Mouse (Mus musculus): ENCODE data around the gene Pifo.

The Pifo gene

GRCm38 (mm10) chr3:106014546-106014945 is at the start of gene Pifo:
Pifo (minus strand) TSS chr3:106014646.
- in situ Hi-C loops (cut with MseI, MboI): loop anchor here in 1 of 2 experiments (25.0 kb wide), 1 partner anchor 448 kb away; no protein-coding TSS in a partner anchor

DNA sequence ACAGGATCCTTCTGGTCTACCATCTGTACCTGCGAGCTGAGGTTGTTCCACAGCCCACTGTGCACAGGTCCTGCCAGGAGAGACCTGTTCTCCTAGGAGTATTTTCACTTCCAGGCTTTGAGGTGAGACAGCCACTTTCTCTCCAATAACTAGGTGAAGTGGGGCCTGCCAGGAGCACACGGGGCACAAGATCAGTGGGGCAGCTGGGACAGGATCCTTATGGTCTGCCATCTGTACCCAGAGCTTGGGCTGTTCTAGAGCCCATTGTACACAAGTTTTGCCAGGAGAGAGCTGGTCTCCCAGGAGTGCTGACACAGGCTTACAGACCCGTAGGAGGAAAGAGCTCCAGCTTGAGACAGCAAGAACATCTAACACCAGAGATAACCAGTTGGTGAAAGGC is 43.5 kb upstream of the Pifo start:
- in situ Hi-C loops (cut with MseI, MboI): no loop called here

- in situ Hi-C loops (cut with MseI, MboI): no loop called here
Observed at GRCm38 (mm10) chr3:106051896-106052295, 37.5 kb upstream of the Pifo start.

DNA sequence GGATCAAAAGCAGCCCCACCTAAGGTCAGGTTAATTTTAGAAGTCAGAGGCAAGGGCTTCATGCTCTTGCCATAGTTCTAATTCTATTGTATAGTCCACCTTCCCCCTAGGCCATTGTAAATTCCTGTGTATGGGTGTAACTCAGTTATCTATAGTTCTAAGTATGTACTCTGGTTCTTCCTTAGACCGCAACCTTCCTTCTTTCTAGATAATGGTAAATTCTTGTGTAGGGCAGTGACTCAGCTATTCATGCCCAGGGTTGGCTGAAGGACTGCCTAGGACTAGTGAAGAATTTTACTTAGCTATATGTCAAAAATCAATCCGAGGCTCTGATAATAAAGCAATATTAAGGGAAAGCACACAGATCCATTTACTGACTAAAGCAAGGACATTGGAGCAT is 25.9 kb upstream of the Pifo start:
- in situ Hi-C loops (cut with MseI, MboI): no loop called here

DNA sequence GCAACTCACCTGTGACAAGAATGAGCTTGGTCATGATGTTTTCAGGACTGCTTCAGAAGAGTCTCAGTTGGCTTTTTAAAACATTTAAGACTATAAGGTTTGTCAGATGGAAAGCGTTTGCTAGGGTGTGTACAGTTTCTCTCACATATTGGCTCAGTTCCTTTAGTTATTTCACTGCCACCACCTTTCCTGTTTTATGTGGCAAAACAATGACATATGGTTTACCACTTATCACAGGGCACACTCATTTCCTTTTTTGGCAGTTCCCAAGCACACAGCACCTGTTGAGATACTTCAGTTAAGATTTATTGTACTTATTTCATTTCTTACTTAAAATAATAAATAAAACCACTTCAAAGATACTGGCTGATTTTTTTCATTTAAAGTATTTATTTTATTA is 18.3 kb upstream of the Pifo start, which contains the start of gene Chil5:
Gene Chil5, minus strand, starts transcription at position 34 of the 400 bp plus-strand sequence.
- in situ Hi-C loops (cut with MseI, MboI): no loop called here

DNA sequence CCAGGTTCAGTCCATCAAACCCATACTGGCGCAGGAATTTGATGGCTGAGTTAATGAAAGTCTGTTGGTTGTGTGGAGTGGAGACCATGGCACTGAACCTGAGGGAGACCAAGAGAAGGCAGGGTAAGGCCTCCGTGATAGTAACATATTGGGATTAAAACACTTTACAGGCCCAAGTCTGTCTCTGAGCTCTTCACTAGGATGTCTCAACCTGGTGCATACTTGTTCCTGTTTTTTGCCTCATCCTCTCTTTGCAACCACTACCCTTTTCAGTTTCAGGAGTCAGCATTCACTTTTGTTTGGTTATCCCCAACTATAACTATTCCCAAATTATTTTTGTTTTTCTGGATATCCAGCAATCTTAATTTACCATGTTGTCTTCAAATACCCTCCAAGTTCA is 9.7 kb upstream of the Pifo start:
- in situ Hi-C loops (cut with MseI, MboI): loop anchor here in 1 of 2 experiments (25.0 kb wide), 1 partner anchor 438 kb away; no protein-coding TSS in a partner anchor

GRCm38 (mm10) chr3:106021840-106022239 is 7.4 kb upstream of the Pifo start:
- in situ Hi-C loops (cut with MseI, MboI): loop anchor here in 1 of 2 experiments (25.0 kb wide), 1 partner anchor 440 kb away; no protein-coding TSS in a partner anchor

GRCm38 (mm10) chr3:106003360-106003759 is 11.1 kb downstream of the Pifo start:
- in situ Hi-C loops (cut with MseI, MboI): loop anchor here in 1 of 2 experiments (25.0 kb wide), 1 partner anchor 459 kb away; no protein-coding TSS in a partner anchor

GRCm38 (mm10) chr3:106001416-106002370 is 12.8 kb downstream of the Pifo start:
- in situ Hi-C loops (cut with MseI, MboI): loop anchor here in 1 of 2 experiments (25.0 kb wide), 1 partner anchor 461 kb away; no protein-coding TSS in a partner anchor

GRCm38 (mm10) chr3:106000707-106001375 is 13.6 kb downstream of the Pifo start:
- in situ Hi-C loops (cut with MseI, MboI): loop anchor here in 1 of 2 experiments (25.0 kb wide), 1 partner anchor 461 kb away; no protein-coding TSS in a partner anchor

DNA sequence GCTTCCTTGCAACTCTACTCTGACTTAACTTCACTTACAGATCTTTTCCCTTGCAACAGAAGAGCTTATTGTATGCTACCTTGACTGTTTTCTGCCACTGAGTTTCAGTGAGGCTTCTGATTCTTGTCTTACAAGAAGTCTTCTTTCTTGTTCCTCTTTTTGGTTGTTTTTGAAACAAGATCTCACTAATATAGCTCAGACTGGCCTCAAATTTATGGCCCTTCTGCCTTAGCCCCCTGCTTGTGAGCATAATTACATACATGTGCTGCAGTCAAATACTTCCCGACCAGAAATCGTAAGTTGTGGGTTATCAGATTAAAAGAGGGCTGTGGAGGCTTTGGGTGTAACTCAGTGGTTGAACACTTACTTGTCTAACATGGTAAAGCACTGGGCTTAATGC is 19.7 kb downstream of the Pifo start:
- in situ Hi-C loops (cut with MseI, MboI): loop anchor here in 1 of 2 experiments (10.0 kb wide), 1 partner anchor 450 kb away; no protein-coding TSS in a partner anchor

- in situ Hi-C loops (cut with MseI, MboI): loop anchor here in 1 of 2 experiments (10.0 kb wide), 1 partner anchor 453 kb away; no protein-coding TSS in a partner anchor
Observed at GRCm38 (mm10) chr3:105991653-105992283, 22.7 kb downstream of the Pifo start.

GRCm38 (mm10) chr3:105989611-105990010 is 24.8 kb downstream of the Pifo start:
- in situ Hi-C loops (cut with MseI, MboI): loop anchor here in 1 of 2 experiments (10.0 kb wide), 1 partner anchor 455 kb away; no protein-coding TSS in a partner anchor

- in situ Hi-C loops (cut with MseI, MboI): no loop called here
Observed at GRCm38 (mm10) chr3:105974174-105974573, 40.3 kb downstream of the Pifo start.

GRCm38 (mm10) chr3:105973411-105973810 is 41.0 kb downstream of the Pifo start, which contains the start of gene Ovgp1:
Ovgp1 (plus strand) TSS chr3:105973711.
- in situ Hi-C loops (cut with MseI, MboI): no loop called here

GRCm38 (mm10) chr3:105971831-105972446 is 42.5 kb downstream of the Pifo start:
- in situ Hi-C loops (cut with MseI, MboI): no loop called here

DNA sequence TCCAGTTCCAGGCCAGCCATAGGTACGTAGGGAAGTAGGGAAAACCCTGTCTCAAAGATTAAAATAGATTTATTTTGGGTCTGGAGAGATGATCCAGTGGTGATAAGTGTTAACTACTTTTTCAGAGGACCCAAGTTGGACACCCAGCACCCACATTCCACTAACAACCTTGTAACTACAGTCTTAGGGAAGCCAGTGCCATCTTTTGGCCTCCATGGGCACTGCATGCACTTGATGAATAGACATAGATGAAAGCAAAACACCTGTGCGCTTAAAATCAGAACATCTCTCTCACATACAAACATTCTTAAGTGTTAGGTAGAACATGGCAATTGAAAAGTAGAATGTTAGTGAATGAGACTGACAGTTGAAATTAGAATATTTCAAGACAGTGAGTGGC is 53.7 kb downstream of the Pifo start:
- in situ Hi-C loops (cut with MseI, MboI): no loop called here

DNA sequence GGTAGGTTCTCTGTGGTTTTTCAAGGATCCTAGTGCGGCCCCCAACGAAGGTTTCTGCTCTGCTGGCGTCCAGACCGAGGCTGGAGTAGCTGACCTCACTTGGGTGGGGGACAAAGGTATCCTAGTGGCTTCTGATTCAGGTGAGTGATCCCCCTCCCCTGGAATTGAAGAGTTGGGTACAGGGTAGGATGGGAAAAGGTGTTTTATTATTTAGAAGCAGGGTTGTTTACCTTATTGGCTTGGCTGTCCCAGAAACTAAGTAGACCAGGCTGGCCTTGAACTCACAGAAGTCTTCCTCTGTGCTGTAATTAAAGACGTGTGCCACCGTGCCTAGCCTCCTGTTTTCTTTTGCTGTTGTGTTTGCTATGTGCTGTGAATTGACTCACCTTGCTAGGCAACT is 54.4 kb downstream of the Pifo start, which contains the start of gene Atp5f1:
Gene Atp5f1, minus strand, starts transcription at position 101 of the 400 bp plus-strand sequence.
- in situ Hi-C loops (cut with MseI, MboI): no loop called here

DNA sequence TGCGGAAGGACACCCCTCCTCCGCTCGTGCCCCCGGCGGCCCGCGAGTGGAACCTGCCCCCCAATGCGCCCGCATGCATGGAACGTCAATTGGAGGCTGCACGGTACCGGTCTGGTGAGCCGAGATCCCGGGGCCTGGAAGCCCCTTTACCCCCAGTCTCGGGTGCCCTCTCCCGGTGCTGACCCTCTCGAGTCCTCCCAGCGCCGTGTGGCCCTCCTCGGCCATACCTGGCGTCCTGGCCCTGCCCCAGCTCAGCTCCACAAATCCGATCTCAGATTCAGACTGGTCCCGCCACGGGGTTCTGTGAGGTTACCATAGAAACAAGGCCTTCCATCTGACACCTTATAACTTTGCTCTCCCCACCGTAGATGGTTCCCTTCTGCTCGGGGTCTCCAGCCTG is 54.9 kb downstream of the Pifo start:
- in situ Hi-C loops (cut with MseI, MboI): no loop called here

DNA sequence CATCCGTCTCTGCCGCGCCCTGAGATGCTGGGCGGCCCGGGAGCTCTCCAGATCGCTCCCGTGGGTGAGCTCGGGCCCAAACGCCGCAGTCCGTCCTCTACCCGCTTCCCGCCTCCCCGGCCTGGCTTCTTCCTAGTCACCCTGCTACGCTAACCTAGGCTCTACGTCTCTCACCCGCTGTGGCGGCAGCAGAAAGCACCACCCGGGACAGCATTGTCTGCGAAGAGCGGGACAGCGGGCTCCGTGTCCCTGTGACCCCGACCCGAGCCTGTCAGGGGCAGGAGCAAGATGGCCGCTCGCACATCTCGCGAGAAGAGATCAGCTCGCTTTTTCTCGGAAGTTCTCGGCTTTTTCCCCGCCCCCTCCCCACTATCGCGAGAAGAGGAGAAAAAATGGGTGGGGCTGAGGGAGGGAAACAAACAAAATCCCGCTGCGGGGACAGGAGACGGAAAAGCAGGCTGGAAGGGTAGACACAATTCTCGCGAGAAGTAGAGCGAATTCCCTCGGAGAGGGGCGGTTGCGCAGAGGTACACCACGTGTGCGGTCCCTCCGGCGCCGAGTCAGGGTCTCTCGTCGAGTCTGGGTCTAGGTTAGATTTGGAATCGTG is 55.4 kb downstream of the Pifo start, which contains the start of gene Wdr77:
Gene Wdr77, plus strand, starts transcription at position 396 of the 607 bp plus-strand sequence.
- in situ Hi-C loops (cut with MseI, MboI): no loop called here

All from mouse trophoblast stem cell (cell line).